Mouse (Mus musculus): ENCODE results near the gene Cdon.
A peak's percentile ranks its signal among the peaks of the same experiment; 100 is the strongest.
"Not testable (repeated sequence)": the region's sequence is repeated elsewhere in the genome, so short reads cannot be mapped to it uniquely, and the experiment has no call there.

The Cdon gene

GRCm38 (mm10) chr9:35420805-35421719 lies at the start of gene Cdon:
Gene Cdon (plus strand): TSS chr9:35421128.
- DNase-seq (ENCODE audit: low spot score) = peak; percentile 93

GRCm38 (mm10) chr9:35372324-35373101 lies 48.4 kb upstream of the Cdon start:
- DNase-seq (ENCODE audit: low spot score) = no peak

- no peak for DNase-seq (ENCODE audit: low spot score)
Measured at GRCm38 (mm10) chr9:35377916-35378315, 43.0 kb upstream of the Cdon start.

- peak; percentile 12 for DNase-seq (ENCODE audit: low spot score)
Measured at GRCm38 (mm10) chr9:35378991-35379390, 41.9 kb upstream of the Cdon start.

- DNase-seq (ENCODE audit: low spot score) = no peak
Measured at GRCm38 (mm10) chr9:35399896-35400295, 21.0 kb upstream of the Cdon start.

GRCm38 (mm10) chr9:35400398-35400797 lies 20.5 kb upstream of the Cdon start:
- DNase-seq (ENCODE audit: low spot score) = no peak

- DNase-seq (ENCODE audit: low spot score) = no peak
Measured at GRCm38 (mm10) chr9:35400831-35401230, 20.1 kb upstream of the Cdon start.

GRCm38 (mm10) chr9:35402584-35402991 lies 18.3 kb upstream of the Cdon start:
- no peak for DNase-seq (ENCODE audit: low spot score)

GRCm38 (mm10) chr9:35403490-35403889 lies 17.4 kb upstream of the Cdon start:
- DNase-seq (ENCODE audit: low spot score) = no peak

- no peak for DNase-seq (ENCODE audit: low spot score)
Measured at GRCm38 (mm10) chr9:35405038-35405905, 15.7 kb upstream of the Cdon start.

GRCm38 (mm10) chr9:35411225-35411965 lies 9.5 kb upstream of the Cdon start:
- no peak for DNase-seq (ENCODE audit: low spot score)

- no peak for DNase-seq (ENCODE audit: low spot score)
Measured at GRCm38 (mm10) chr9:35411975-35412374, 9.0 kb upstream of the Cdon start.

- DNase-seq (ENCODE audit: low spot score) = no peak
Measured at GRCm38 (mm10) chr9:35421730-35422235, 855 bp downstream of the Cdon start.

GRCm38 (mm10) chr9:35422405-35422941 lies 1.5 kb downstream of the Cdon start:
- no peak for DNase-seq (ENCODE audit: low spot score)

GRCm38 (mm10) chr9:35423265-35423664 lies 2.3 kb downstream of the Cdon start:
- DNase-seq (ENCODE audit: low spot score) = no peak

- DNase-seq (ENCODE audit: low spot score) = no peak
Measured at GRCm38 (mm10) chr9:35424671-35425070, 3.7 kb downstream of the Cdon start.

GRCm38 (mm10) chr9:35430476-35430875 lies 9.5 kb downstream of the Cdon start:
- no peak for DNase-seq (ENCODE audit: low spot score)

GRCm38 (mm10) chr9:35431396-35431795 lies 10.5 kb downstream of the Cdon start:
- no peak for DNase-seq (ENCODE audit: low spot score)

GRCm38 (mm10) chr9:35432717-35433297 lies 11.9 kb downstream of the Cdon start:
- not testable (repeated sequence) for DNase-seq (ENCODE audit: low spot score)

GRCm38 (mm10) chr9:35434340-35434739 lies 13.4 kb downstream of the Cdon start:
- DNase-seq (ENCODE audit: low spot score) = no peak

All from testis, postnatal 10 days (tissue).